Mouse (Mus musculus) gastrocnemius, postnatal 25 days (tissue): ENCODE data around the gene Tmem88b. TPM values are rescaled to one million over a fixed set of nuclear protein-coding genes. Genes with fewer than 3 reads are reported as not detected.

Experiments
- microRNA-seq, 2 experiments: library from miRNA; unstranded; fragments of <30 nt; microRNA quantifications; one replicate each; pipeline ENCODE4 v1.2.0; 2021; ENCODE audit warnings: borderline replicate concordance in 2 of 2
- total RNA-seq, 2 experiments: library from RNA; stranded (reverse); gene quantifications; 1 replicate in 1 of 2; 2 replicates in 1 of 2; pipeline ENCODE4 v1.2.3; 2021

The Tmem88b gene
- total RNA-seq, 2 experiments from 2014 or later: 0.88 to 0.92 TPM

Small RNAs within 50 kb of the gene (microRNA-seq; reads per million reads assigned to microRNA genes)
- gene Gm27743: 0 reads per million in 2 experiments

Other genes with a start within 250 kb of the Tmem88b start
- gene Nadk, start 223.5 kb downstream of the Tmem88b start, total RNA-seq: 10 to 100 TPM; 17.3 to 19.2 TPM
- 1 to 10 TPM; 3.7 TPM for gene Slc35e2, start 184.5 kb downstream of the Tmem88b start, total RNA-seq
- gene Cdk11b, start 161.0 kb downstream of the Tmem88b start, total RNA-seq: 10 to 100 TPM; 25.9 to 26.1 TPM
- not detected for gene Gm10563, start 140.5 kb downstream of the Tmem88b start, total RNA-seq
- 1 to 10 TPM; 3.0 to 5.0 TPM for gene Mmp23, start 132.5 kb downstream of the Tmem88b start, total RNA-seq
- 10 to 100 TPM; 14.4 to 14.5 TPM for gene Mib2, start 116.7 kb downstream of the Tmem88b start, total RNA-seq
- gene Fndc10, start 91.5 kb downstream of the Tmem88b start, total RNA-seq: 1 to 10 TPM; 1.5 to 1.7 TPM
- gene Ssu72, start 81.1 kb downstream of the Tmem88b start, total RNA-seq: 10 to 100 TPM; 32.4 to 36.3 TPM
- under 1 TPM; 0.26 to 0.27 TPM for gene Tmem240, start 51.1 kb downstream of the Tmem88b start, total RNA-seq
- 10 to 100 TPM; 26.3 to 31.4 TPM for gene Atad3a, start 24.8 kb downstream of the Tmem88b start, total RNA-seq
- gene Vwa1, start 11.2 kb downstream of the Tmem88b start, total RNA-seq: 1 to 10 TPM; 5.0 to 5.4 TPM
- gene Ankrd65, start 4.6 kb upstream of the Tmem88b start, total RNA-seq: not detected
- 10 to 100 TPM; 45.1 to 47.7 TPM for gene Mrpl20, start 17.0 kb upstream of the Tmem88b start, total RNA-seq
- gene Ccnl2, start 26.6 kb upstream of the Tmem88b start, total RNA-seq: 10 to 100 TPM; 20.4 to 26.6 TPM
- 10 to 100 TPM; 68.4 to 70.9 TPM for gene Aurkaip1, start 45.4 kb upstream of the Tmem88b start, total RNA-seq
- gene Mxra8, start 53.8 kb upstream of the Tmem88b start, total RNA-seq: 10 to 100 TPM; 37.5 to 37.6 TPM
- 100 to 1,000 TPM in 1 of 2 experiments, 10 to 100 TPM in 1; 100.0 to 103 TPM for gene Dvl1, start 61.5 kb upstream of the Tmem88b start, total RNA-seq
- under 1 TPM in 1 of 2 experiments, not detected in 1; 0.11 TPM for gene Tas1r3, start 77.5 kb upstream of the Tmem88b start, total RNA-seq
- 10 to 100 TPM; 15.6 to 16.6 TPM for gene Cptp, start 83.6 kb upstream of the Tmem88b start, total RNA-seq
- gene Ints11, start 83.7 kb upstream of the Tmem88b start, total RNA-seq: 10 to 100 TPM; 14.1 to 17.9 TPM
- 10 to 100 TPM; 10.2 to 11.2 TPM for gene Pusl1, start 105.9 kb upstream of the Tmem88b start, total RNA-seq
- gene Acap3, start 105.9 kb upstream of the Tmem88b start, total RNA-seq: 10 to 100 TPM in 1 of 2 experiments, 1 to 10 TPM in 1; 7.2 to 10.4 TPM
- 10 to 100 TPM; 50.2 to 50.8 TPM for gene Ube2j2, start 158.0 kb upstream of the Tmem88b start, total RNA-seq
- gene C1qtnf12, start 176.4 kb upstream of the Tmem88b start, total RNA-seq: 10 to 100 TPM; 14.7 to 16.1 TPM
- 1 to 10 TPM; 1.2 to 1.6 TPM for gene B3galt6, start 206.8 kb upstream of the Tmem88b start, total RNA-seq
- gene Sdf4, start 207.0 kb upstream of the Tmem88b start, total RNA-seq: 10 to 100 TPM; 67.0 to 79.3 TPM
- gene Tnfrsf4, start 228.0 kb upstream of the Tmem88b start, total RNA-seq: under 1 TPM; 0.51 to 0.80 TPM
- not detected for gene Tnfrsf18, start 240.3 kb upstream of the Tmem88b start, total RNA-seq